Mouse (Mus musculus) heart, postnatal 36 days (tissue): Measurements from ENCODE around the gene Orai3. TPM values are rescaled to one million over a fixed set of nuclear protein-coding genes. Genes with fewer than 3 reads are reported as not detected.
A peak's percentile ranks its signal among the peaks of the same experiment; 100 is the strongest.
"Not testable (repeated sequence)": the region's sequence is repeated elsewhere in the genome, so short reads cannot be mapped to it uniquely, and the experiment has no call there.

Experiments
- DNase-seq, 2 experiments: peaks; one replicate each; pipeline ENCODE4 v3.0.0; 2021 to 2022
- intact Hi-C: fragments of 180-260 bp; cut with DNase I; formaldehyde crosslinking; loops from one replicate; pipeline ENCODE4 v1.15.1; 2025
- total RNA-seq, 2 experiments: library from RNA; stranded (reverse); gene quantifications; 2 replicates each; pipeline ENCODE4 v1.2.3; 2021

Gene Orai3
- total RNA-seq, result 10 to 100 TPM; 22.1 to 22.6 TPM

DNA sequence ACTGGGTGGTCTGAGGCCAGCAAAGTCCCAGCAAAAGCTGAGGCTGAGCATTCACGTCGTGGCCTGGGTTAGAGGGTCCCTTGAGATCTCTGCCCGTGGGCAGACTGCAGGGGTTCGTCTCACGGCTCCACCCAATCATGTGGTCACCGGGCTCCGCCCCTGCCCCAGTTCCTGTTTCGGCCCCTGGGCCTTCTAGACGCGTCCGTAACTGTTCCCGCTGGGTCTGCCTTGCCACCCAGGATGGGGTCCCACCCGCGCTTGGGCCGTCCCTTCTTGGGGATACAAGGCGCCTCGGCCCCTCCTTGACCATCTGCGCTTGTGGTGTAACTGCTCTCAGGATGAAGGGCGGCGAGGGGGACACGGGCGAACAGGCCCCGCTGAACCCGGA lies at the start of gene Orai3:
Orai3 (plus strand) TSS at position 165 of the 388 bp plus-strand sequence.
- peak; percentile 90 to 91 for DNase-seq
- intact Hi-C loops, result loop anchor here (5.0 to 10.0 kb wide), 2 partner anchors 182 to 285 kb away; partner anchors contain the start of genes Ccdc189 and Rnf40

DNA sequence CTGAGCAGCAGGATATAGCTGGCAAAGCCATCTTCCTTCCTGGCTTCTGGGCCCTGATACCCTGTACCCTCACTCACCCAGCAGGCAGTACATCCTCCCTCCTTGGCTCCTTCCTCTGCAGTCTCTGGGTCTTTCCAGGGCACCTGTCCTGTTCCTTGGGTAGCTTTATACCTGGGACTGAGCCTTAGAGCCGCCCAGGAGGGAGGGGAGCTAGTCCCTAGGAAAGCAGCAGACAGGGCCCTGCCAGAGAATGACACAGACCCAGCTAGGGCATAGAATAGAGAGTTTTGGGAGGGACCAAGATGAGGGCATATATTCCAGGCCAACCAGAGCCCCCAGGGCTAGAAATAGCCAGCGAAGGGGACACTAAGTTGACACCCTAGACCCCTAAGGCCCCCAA lies 44.1 kb upstream of the Orai3 start:
- intact Hi-C loops, result no loop called here
- DNase-seq, result no peak

DNA sequence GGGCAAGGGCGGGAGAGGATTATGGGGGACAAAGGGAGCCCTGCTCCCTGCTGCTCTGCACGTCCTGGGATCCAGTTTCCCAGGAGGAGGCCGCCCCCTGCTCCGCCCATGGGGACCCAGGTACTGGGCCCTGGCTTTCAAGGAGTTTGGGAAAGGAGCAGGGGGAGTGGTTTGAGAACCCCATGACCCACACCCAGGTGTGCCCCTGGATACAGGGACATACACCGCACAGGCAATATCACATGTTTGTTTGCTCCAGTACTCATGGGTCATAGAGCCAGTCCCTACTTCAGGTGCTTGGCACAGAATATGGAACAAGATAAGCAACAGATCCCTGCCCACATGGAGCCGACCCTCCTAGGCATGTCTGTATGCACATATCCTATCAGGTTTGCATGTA lies 43.7 kb upstream of the Orai3 start:
- intact Hi-C loops, result no loop called here
- DNase-seq, result no peak

DNA sequence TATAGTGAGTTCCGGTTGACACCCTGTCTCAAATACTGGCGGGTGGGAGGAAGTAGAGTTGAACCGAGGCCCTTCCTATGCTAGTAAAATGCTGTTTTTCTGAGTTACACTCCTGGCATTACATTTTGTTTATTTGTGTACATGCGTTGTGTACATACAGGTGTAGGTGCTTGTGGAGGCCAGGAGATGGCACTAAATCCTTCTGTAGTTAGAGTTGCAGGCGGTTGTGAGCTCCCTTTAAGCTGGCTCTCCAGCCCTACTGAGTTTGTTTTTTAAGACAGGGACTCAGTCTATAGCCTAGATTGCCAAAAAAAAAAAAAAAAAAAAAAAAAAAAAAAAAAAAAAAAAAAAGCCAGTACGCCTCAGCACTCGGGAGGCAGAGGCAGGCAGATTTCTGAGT lies 41.7 kb upstream of the Orai3 start:
- intact Hi-C loops, result no loop called here
- DNase-seq, result no peak

DNA sequence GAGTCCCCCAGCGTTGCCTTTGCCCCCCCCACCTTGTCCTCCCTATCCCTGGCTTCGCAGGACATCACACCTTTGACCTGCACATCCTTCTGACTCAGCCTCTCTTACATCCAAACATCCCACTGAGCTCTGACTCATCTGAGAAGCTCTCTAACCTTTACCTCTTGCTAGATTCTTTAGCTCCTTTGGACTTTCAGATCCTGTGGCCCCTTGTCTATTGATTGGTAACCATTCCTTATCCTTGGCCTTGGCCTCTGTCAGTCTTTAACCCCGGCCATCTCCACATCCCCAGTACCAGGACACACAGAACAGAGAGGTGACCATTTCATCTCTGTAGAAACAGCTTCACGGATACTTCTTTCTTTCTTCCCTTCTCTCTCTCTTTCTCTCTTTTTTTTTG lies 39.4 kb upstream of the Orai3 start:
- intact Hi-C loops, result no loop called here
- DNase-seq, result no peak

DNA sequence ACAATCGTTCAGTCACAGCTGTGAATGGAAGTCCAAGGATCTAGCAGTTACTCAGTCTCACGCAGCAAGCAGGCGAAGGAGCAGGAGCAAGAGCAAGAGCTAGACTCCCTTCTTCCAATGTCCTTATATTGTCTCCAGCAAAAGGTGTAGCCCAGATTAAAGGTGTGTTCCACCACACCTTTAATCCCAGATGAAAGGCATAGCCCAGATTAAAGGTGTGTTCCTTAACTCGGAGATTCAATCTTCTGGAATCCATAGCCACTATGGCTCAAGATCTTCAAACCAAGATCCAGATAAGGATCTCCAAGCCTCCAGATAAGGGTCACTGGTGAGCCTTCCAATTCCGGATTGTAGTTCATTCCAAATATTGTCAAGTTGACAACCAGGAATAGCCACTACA lies 37.5 kb upstream of the Orai3 start, which contains the start of gene Ctf2:
Ctf2 (minus strand) TSS at position 101 of the 400 bp plus-strand sequence.
- DNase-seq, intact Hi-C loops: not testable (repeated sequence)

DNA sequence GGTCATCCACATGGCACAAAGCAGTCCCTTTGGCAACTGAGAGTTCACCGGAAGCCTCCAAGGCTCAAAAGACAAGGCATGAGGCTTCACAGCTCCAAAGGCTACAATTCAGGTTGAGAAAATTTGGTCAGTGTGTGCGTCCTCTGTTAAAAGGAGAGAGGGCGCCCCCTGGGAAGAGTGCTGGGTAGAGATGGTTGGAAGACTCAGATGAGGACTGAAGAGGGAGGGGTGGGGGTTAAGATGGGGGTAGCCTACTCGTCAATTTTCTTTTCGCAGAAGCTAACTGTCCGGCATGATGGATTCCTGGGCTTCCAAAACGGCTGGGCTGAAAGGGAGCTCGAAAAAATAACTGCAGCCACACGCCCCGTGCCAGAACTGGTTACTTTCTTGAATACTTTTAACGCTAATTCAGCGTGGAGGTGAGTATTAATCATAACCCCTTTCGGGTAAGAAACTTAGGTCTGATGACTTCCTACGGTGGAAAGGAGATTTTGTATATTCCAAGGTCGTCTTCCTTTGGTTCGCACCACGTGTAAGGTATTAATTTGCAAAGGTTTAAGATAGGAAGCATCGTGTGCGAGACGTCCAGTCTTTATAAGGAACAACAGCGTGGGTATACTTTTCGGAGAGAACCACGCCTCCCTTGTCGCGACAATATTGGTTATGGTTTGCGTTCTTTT lies 25.1 kb upstream of the Orai3 start, which contains the start of gene Fbxl19:
Fbxl19 (plus strand) TSS at position 178 of the 680 bp plus-strand sequence.
- DNase-seq, result peak; percentile 63 to 66
- intact Hi-C loops, result loop anchor here (1.0 kb wide), 2 partner anchors 25 to 69 kb away; no protein-coding TSS in a partner anchor

DNA sequence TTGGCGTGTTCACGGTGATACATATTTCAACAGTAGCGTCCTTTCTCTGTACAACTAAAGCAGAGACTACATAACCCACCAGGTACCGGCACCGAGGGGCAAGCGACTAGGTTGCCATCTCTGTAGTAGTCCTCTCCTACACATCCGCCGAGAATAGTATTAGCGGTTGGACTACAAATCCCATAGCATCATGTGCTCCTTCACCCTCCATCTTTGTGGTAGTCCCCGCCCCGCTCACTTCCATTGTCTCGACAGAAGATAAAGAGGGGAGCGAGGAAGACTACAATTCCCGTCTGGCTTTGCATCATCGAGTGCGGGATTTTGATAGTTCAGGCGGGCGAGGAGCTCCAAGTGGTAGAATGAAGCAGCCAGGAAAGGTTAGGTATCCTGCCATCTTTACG lies 24.4 kb upstream of the Orai3 start:
- intact Hi-C loops, result no loop called here
- DNase-seq, result peak; percentile 82 to 89

DNA sequence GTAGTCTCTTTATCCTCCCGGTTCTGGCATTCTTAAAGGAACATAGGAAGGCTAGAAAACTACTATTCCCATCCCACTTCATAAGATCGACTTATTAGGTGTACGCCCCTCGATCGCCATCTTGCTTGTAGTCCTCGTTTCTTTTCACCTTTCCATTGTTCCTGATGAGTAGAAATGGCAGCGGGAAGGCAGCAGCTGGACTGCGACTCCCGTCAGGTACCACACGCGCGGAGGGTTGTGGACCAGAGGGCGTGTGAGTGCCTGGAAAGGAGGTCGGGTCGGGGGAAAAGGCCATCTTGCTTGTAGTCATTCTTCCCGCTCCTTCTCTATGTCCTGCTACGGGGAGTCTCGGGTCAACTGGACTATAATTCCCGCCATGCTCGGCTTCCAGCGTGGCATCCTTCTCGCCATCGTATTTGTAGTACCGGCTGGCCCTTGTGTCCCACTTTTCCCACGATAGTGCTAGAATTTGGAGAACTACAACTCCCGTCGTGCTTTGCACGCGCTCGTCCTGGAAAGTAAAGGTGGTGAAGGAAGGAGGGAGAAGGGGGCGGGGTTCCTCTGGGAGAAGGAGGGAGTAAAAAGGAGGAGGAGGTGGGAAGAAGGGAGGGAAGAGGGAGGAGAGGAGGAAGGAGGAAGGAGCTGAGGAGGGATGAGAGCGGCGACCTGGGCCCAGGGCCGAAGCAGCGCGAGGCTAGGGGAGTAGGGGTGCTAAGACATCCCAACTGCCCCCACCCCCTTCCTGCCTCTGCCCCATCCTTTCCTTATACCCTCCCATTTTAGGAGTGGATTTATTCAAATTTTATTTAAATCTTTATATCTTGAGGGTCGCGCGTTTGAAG lies 23.7 kb upstream of the Orai3 start:
- peak; percentile 89 to 90 for DNase-seq
- intact Hi-C loops, result no loop called here

DNA sequence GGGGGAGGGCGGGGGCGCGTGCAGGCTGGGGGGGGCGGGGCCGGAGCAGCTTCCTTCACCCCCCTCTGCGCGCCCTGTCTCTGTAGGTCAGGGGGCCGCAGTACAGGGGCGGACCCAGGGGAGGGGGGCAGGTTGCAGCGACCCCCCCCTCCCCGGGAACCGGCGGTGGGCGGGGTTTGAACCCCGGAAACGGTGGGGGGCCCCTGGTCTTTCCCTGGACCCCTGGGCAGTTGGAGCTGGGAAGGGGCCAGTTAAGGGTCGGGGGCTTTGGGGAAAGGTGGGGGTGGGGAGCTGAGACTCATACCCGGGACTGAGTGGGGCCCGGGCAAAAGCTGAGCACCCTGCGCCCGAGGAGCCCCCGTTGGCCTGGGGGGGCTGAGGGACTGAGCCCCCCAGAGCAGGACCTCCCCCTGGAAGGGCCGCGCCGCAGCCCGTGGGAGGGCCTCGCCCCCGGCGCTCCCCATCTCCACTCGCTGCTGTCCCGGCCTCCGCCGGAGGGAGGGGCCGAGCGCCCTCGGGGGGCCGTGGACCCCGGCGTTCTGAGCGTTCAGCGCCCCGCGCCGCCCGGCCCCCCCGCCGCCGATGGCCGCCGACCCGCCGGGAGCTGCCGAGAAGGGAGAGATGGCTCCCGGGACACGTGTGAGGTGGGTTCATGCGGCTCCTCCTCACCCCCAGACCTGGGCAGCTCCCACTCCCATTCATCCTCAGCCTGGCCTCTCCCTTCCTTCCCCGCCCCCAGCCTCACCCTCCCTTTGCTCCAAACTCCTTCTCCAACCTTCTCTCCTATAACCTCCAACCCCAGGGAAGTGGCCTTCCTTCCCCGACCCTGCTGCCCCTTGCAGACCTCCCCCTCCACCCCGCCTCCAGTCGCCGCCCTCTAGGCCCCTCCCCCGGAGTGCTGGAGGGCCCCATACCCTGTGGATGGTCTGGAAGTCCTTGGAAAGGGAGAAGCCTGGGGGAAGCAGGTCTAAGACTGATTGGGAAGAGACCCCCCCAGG lies 22.8 kb upstream of the Orai3 start:
- intact Hi-C loops, result no loop called here
- no peak for DNase-seq

DNA sequence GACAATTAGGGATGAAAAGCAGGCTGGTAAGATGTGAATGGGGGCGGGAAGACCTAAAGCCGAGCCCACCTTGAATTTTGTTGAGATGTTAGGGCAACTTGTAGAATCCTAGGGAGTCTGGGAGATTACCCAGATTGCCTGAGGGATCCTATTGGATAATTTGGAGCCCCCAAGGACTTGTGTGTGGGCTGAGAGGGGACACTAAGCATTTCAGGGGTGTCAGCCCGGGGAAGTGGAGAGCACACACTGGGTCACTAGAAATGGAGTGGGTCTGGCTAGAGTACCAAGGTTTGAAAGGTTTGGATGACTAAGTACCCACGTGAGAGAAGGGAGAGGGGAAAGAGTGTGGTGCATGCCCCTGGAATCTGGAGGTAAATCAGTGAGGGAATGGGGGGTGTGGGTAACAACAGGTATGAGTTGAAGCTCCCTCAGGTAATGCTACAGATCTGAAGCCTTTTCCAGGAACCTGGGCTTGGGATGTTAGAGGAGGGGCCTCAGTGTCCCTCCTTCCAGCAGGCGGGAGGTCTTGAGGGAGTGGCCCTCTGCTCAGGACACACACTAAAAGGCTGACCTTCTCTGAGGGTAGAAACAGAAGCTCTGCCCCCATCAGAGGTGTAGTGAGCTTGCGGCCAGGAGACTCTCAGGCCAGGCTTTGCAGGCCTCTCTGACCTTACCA lies 21.9 kb upstream of the Orai3 start:
- DNase-seq, result no peak
- intact Hi-C loops, result no loop called here

DNA sequence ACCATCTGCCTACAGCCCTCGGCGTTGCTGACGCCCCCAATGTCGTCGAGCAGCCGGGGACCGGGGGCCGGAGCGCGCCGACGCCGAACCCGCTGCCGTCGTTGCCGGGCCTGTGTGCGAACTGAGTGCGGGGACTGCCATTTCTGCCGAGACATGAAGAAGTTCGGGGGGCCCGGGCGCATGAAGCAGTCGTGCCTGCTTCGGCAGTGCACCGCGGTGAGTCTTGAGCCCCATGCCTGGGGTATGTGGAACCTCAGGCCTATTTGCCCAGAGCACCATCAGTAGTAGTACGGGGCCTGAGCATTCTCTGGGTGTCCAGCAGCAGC lies 21.4 kb upstream of the Orai3 start:
- intact Hi-C loops, result no loop called here
- no peak for DNase-seq

DNA sequence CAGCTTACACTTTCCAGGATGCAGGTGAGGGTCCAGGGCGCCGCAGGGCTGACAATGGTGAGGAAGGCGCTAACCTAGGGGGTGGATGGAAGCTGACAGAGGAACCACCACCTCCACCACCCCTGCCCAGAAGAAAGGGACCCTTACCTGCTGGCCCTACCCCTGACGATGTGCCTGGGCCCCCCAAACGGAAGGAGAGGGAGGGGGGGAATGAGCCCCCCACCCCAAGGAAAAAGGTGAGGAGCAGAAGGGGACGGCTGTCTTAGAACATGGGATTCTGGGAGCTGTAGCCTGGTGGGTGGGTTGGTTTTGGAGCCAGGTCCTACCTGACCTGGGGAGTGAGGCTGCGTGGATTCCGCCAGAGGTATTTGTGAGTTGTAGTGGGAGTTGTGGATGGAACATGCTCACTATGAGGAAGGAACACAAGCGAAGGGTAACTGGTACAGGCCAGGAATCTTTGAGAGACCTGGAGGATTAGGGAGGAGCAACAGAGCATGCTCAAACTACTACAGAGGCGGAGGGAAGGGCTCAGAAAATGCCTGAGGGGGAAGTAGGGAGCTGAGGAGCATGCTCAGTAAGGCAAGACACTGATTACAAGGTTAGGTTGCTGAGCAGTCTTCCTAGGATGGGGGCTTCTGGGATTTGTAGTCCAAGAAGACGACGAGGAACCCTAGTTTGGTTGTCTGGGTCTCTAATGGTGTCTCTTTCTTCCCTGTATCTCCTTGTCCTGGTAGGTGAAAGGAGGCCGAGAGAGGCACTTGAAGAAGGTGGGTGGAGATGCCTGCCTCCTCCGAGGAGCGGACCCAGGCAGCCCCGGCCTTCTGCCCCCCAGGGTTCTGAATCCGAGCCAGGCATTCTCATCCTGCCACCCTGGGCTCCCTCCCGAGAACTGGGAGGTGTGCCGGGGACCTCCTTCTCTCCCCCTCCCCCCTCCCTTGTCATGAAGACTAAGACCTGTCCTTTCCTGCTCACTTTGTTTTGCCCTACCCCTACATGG lies 19.2 kb upstream of the Orai3 start:
- DNase-seq, result no peak
- intact Hi-C loops, result no loop called here

DNA sequence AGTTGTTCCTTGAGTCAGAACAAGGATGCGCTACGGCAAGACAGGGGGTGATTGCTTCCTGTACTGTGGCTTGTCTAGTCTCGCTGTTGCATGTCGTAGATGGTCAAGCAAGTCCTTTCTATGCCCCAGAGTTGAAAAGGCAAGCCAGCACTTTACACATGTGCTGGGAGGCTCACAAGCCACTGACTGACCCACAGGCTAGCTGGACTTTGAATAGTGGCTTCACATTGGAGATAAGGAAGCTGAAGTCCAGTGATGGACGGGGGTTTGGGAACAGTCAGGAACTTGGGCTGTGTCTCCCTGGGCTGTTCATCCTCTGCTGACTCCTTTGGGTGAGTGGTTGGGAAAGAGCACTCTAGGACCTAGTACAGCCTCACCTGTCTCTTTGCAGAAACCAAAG lies 18.0 kb upstream of the Orai3 start:
- DNase-seq, result no peak
- intact Hi-C loops, result no loop called here

DNA sequence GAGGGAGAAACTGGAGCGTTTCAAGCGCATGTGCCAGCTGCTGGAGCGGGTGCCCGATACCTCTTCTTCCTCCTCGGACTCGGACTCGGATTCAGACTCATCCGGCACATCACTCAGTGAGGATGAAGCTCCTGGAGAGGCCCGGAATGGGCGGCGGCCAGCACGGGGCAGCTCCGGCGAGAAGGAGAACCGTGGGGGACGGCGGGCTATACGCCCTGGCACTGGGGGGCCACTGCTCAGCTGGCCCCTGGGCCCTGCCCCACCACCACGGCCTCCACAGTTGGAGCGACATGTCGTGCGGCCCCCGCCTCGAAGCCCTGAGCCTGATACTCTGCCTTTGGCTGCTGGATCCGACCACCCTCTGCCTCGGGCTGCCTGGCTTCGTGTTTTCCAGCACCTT lies 17.5 kb upstream of the Orai3 start:
- intact Hi-C loops, result no loop called here

DNA sequence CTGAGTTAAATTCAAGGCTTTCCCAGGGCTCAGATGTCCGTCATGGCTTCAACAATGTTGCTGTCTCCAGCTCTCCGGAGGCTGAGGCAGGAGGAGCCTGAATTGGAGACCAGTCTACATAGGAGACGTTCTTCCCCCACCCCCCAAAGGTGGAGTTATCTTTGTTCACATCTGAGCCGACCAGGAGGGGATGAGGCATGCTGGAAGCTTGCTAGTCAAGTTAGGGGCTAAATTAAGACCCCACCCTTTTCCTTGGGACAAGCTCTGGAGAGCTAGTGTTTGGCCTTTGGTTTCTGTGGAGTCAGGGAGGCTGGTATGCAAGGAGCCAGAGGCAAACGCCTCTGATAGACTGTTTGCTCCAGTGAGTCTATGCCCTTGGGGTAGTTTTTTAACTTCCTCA lies 16.5 kb upstream of the Orai3 start:
- intact Hi-C loops, result no loop called here
- DNase-seq, result no peak

More for the DNA sequence above, 17.5 kb upstream of the Orai3 start:
- DNase-seq, result no peak

DNA sequence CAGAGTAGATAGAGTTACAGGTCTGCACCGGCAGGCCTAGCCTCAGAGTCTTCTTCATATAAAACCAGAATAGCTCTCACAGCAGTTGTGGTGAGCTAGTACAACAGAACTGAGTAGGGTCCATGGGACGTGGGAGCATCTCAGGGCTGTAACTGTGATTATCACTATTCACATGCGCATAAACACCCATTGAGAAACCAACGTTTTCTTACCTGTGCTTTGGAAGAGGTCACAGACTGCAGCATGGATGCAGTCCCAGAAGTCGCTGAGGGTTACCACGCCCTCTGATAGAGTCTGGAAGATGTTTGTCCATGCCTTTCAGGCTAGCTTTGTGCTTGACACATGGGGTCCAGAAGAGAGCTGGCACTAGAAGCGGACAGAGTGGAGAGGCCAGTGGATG lies 15.9 kb upstream of the Orai3 start:
- intact Hi-C loops, result no loop called here
- no peak for DNase-seq

DNA sequence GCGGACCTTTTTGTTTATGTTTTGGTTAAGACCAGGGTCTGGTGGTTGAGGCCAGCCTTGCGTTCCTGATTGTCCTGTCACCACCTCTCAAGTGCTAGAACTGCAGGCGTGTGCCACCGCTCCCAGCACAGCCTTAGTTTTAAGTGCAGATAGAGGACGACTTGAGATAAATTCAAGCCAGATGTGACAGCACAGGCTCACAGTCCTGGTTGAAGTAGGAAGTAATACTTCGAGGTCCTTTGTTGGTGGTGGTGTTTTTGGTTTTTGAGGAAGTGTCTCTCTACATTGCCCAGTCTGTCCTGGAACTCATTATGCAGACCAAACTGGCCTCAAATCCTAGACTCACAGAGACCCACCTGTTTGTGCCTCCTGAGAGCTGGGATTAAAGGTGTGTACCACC lies 9.9 kb upstream of the Orai3 start:
- intact Hi-C loops, result loop anchor here (10.0 kb wide), 1 partner anchor 275 kb away; no protein-coding TSS in a partner anchor
- no peak for DNase-seq

DNA sequence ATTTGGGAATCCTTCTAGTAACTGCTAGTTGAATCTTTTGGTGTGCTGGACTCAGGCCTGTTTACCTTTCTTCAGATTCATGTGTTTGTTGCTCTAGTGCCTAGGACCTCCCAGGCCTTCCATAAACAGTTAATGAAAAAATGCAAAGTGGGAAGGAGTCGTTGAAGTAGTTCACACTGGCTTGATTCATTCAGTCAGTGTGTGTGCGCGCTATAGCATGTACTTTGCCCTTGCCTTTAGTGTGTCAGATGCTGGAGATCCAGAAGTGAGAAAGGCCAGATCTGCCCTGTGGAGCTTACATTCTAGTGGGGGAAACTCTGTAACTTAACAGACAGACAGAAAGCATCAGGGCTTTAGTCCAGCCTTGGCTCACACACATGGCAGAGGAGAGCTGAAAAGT lies 9.1 kb upstream of the Orai3 start:
- DNase-seq, result no peak
- intact Hi-C loops, result loop anchor here (10.0 kb wide), 1 partner anchor 276 kb away; no protein-coding TSS in a partner anchor
